Mouse (Mus musculus): ENCODE results near the gene 4930590J08Rik.
"Not testable (repeated sequence)": the region's sequence is repeated elsewhere in the genome, so short reads cannot be mapped to it uniquely, and the experiment has no call there.

Gene 4930590J08Rik

GRCm38 (mm10) chr6:91902509-91902908, at the start of gene 4930590J08Rik:
Gene 4930590J08Rik, plus strand, starts transcription at chr6:91902809.
- not testable (repeated sequence) for DNase-seq (ENCODE audit: low read depth, low spot score)

DNA sequence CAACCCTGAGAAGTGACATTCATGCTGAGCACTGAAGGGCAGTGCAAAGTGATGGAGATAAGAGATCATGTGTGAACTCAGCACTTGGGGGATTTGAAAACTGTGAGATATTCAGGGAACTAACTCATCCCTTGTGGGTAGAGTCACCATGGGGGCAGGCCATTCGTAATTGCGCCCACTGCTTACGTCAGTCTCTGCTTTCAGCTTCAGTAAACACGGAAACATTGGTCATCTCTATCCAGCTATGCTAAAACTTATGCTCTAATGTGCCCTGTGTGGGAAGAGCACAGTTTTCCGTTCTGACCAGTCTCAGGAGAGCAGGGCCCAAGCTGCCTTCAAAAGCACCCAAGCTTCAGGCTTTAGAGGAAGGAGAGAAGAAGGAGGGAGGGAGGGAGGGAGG, 44.3 kb upstream of the 4930590J08Rik start:
- no peak for DNase-seq (ENCODE audit: low read depth, low spot score)

GRCm38 (mm10) chr6:91862848-91863247, 39.8 kb upstream of the 4930590J08Rik start:
- DNase-seq (ENCODE audit: low read depth, low spot score): no peak

DNA sequence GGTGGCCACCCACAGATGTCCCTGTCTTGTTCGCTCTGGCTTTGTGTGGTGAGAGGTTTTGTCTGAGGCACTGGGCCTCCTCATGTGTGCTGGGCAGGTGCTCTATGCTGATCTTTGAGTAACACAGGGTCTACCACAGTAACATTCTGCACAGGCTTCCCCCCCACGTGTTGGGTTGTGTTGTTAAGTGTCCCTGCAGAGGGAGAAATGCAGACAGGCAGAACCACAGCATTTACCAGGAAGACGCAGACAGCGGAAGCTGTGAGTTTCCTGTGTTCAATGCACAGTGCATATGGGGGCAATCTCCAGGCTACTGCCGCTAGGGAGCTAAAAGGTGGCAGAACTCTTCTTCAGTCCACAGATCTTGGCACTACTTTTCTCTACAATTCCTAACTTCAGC, 38.0 kb upstream of the 4930590J08Rik start:
- no peak for DNase-seq (ENCODE audit: low read depth, low spot score)

GRCm38 (mm10) chr6:91865601-91866000, 37.0 kb upstream of the 4930590J08Rik start:
- no peak for DNase-seq (ENCODE audit: low read depth, low spot score)

GRCm38 (mm10) chr6:91868091-91868490, 34.5 kb upstream of the 4930590J08Rik start:
- DNase-seq (ENCODE audit: low read depth, low spot score): no peak

GRCm38 (mm10) chr6:91872781-91873180, 29.8 kb upstream of the 4930590J08Rik start:
- DNase-seq (ENCODE audit: low read depth, low spot score): no peak

GRCm38 (mm10) chr6:91877885-91878651, 24.5 kb upstream of the 4930590J08Rik start, which contains the start of gene Ccdc174:
Gene Ccdc174, plus strand, starts transcription at chr6:91878053.
- peak; percentile 98 for DNase-seq (ENCODE audit: low read depth, low spot score)

DNA sequence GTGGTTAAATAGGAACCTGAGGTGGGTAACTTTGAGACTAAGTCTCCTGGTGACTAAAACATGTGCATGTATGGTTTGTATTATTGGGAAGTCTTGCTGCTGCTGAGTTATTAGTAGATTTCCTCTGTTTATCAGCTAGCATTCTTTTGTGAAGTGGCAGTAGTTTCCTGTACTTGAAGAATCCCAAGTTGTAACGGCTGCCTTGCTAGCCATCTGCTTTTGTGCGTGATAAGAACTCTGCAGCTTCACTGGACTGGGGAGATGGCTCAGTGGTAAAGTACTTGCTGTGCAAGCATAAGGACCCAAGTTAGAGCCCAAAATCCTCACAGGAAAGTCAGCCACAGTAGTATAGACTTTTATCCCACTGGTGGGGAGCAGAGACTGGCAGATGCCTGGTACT, 18.8 kb upstream of the 4930590J08Rik start:
- DNase-seq (ENCODE audit: low read depth, low spot score): no peak

GRCm38 (mm10) chr6:91889255-91889906, 13.2 kb upstream of the 4930590J08Rik start:
- DNase-seq (ENCODE audit: low read depth, low spot score): no peak

DNA sequence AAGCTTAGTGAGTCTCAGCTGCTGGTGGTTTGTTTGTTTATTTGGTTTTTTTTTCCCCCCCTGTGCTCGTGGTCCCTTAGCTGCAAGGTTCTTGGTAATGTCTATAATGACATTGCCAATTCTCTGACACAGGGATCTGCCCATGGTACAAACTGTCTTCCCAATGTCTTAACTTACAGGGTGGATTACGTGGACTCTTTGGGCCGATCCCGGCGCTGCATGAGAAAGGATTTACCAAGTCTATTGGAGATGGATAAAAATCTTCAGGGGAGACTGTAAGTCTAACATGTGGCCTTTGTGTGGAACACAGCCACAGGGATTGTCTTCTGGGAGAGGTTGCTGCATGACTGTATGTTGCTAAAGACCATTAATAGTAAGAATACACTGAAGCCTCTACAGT, 12.0 kb upstream of the 4930590J08Rik start:
- DNase-seq (ENCODE audit: low read depth, low spot score): no peak

GRCm38 (mm10) chr6:91891776-91892175, 10.8 kb upstream of the 4930590J08Rik start:
- no peak for DNase-seq (ENCODE audit: low read depth, low spot score)

- DNase-seq (ENCODE audit: low read depth, low spot score): no peak
Measured at GRCm38 (mm10) chr6:91896783-91897182, 5.8 kb upstream of the 4930590J08Rik start.

GRCm38 (mm10) chr6:91901505-91901904, 1.1 kb upstream of the 4930590J08Rik start:
- DNase-seq (ENCODE audit: low read depth, low spot score): peak; percentile 85

GRCm38 (mm10) chr6:91914011-91914410, 11.4 kb downstream of the 4930590J08Rik start:
- no peak for DNase-seq (ENCODE audit: low read depth, low spot score)

DNA sequence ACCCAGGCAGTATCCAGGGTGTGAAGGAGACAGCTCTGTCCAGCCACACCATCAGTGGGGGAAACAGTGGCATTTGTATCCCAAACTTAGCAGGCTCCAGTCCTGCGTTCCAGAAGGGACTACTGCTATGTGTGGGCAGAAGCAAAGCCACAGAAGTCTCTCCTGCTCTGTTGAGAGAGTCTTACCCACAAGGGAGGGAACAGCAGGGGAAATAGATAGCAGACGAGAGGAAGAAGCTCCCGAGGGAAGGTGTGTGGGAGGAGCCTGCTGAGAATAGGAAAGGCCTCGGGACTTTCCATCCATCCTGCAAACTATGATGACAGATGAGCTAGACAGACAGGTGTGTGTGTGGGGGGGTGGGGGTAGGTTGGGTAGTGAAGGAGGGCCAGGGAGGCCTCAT, 14.7 kb downstream of the 4930590J08Rik start:
- no peak for DNase-seq (ENCODE audit: low read depth, low spot score)

GRCm38 (mm10) chr6:91917716-91918115, 15.1 kb downstream of the 4930590J08Rik start:
- DNase-seq (ENCODE audit: low read depth, low spot score): no peak

GRCm38 (mm10) chr6:91931231-91931630, 28.6 kb downstream of the 4930590J08Rik start:
- DNase-seq (ENCODE audit: low read depth, low spot score): no peak

- no peak for DNase-seq (ENCODE audit: low read depth, low spot score)
Measured at GRCm38 (mm10) chr6:91938491-91938890, 35.9 kb downstream of the 4930590J08Rik start.

DNA sequence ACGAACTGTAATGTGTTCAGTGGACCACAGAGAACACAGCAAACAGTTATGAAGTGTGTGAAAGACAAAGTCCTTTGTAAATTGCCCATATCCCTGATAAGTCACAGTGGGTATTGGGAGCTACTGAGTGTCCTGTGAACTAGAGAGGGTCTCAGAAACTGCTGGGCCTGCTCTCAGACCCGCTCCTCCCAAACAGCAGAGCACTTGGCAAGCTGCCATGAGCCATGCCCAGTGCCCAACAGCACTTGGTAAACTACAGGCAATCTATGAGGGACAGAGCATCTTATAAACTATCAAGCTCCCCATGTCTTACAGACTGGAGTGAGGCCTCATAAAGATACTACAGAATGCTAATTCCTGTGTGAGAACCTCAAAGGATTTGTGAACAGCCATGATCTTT, 45.8 kb downstream of the 4930590J08Rik start:
- no peak for DNase-seq (ENCODE audit: low read depth, low spot score)

- DNase-seq (ENCODE audit: low read depth, low spot score): not testable (repeated sequence)
Measured at GRCm38 (mm10) chr6:91958015-91958414, 55.4 kb downstream of the 4930590J08Rik start.

DNA sequence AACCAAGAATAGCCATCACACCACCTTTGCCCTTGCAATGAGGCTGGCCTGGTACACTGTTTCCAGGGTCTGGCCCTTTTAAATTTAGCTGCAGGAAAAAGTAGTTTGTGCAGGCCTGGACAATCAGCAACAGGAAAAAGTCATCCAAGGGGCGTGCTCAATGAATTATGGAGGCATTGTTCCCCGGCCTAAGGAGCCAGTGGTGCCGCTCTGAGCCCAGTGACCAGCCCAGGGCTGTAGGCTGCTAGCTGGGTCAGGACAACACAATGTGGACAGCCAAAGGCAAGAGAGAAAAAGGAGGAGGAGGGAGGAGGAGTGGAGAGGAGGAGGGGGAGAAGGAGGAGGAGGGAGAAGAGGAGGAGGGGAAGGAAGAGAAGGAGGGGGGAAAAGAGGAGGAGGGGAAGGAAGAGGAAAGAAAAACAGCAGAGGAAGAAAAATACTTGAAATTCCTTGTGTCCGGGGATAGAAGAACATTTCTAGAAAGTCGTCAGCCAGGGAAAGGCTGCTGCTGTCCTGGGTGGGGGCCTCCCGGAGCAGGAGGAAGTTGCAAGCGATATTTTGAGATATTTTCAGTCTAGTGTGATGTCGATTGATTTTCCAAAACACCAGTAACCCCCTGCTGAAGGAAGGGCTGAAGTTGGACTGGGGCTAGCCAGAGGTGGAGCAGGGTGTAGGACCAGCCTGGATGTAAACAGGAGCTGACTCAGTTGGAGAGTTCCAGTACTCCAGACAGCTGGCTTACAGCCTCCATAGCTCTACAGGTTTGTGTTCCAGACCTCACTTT, 57.6 kb downstream of the 4930590J08Rik start:
- no peak for DNase-seq (ENCODE audit: low read depth, low spot score)
